Mouse (Mus musculus) kidney, adult 9 months (tissue): Measurements from ENCODE around the gene Rc3h1.
"Not testable (repeated sequence)": the region's sequence is repeated elsewhere in the genome, so short reads cannot be mapped to it uniquely, and the experiment has no call there.

Experiments used
- DNase-seq: peaks from one replicate; pipeline ENCODE4 v3.0.0; 2022

Rc3h1 gene

DNA sequence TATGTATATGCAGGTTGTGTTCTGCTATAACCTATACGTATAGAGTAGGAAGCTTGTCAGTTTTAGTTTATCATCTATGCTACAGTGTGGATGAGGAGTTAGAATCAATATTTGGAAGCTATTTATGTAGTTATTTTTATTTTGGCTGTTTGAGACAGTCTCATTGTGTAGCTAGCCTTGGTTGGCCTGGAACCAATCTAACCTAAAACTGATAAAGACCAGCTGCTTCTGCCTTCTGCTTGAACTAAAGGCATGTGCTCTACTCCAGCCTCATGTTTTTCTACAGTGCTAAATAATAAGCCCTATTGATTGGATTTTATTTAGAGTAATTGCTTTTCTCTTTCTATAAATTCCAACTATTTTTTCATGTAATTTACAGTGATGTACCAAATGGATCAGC, 61.0 kb downstream of the Rc3h1 start:
- peak; percentile 17 for DNase-seq

DNA sequence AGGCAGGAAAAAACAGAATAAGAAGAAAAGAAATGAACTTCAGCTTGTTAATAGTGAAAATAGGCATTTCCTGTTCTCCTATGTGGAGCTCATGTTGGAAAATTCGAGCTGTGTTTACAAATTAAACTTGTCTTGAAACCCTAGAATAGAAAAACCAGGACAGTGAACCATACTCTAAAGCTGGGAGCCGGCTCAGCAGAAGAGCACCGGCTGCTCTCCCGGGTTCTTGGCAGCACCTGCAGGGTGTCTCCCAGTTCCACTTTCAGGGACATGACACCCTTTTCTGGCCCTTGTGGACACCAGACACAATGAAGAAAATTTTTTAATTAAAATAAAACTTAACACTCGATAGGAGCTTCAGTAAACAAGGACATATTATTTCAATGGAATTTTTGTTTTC, 62.4 kb downstream of the Rc3h1 start:
- no peak for DNase-seq

DNA sequence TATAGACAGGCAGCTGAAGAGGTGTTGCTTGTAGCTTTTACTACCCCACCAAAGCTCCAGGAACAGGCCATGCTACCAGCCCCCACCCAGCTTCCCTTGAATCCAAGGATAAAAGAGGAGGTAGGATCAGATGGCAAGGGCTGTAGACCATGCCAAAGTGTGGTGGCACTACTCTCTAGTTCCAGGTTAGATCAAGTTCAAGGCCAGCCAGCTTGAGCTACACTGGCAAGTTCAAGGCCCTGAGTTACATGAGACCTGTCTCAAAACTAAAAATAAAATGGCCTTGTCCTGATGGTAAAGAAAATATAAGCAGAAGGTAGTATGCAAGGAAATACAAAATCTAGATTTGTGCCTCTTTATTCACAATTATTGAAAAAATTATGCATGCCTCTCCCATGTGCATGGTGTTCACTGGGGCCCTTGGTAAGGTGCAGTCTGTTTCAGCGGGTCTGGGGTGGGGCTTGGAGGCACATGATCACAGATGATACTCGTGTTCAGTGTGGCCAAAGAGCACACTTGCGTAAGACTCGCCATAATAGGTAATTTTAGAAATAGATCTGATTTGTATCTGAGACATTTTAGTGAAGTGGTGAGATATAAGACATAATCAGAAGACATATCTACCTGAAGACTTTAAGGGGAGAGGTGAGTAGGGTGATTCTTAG, 72.0 kb downstream of the Rc3h1 start, which contains the start of gene Serpinc1:
Gene Serpinc1, plus strand, starts transcription at position 515 of the 665 bp plus-strand sequence.
- DNase-seq = no peak

DNA sequence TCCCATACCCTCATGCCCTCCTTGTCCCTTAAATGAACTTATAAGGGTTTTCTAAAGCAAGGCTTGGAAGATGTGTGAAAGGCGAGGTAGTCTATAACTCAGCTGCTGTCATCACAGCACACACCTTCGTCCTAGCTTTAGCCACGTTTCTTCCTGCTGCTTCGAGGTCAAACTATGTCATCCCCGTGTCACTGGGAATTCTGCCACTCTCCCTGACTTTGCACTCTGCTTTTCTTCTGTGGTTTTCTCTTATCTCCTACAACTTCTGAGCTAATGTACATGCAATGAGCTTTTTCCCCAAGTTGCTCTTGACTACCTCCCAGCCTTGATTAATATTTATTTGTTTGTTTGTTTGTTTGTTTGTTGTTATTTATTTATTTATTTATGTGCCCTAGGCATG, 73.8 kb downstream of the Rc3h1 start:
- DNase-seq = no peak

DNA sequence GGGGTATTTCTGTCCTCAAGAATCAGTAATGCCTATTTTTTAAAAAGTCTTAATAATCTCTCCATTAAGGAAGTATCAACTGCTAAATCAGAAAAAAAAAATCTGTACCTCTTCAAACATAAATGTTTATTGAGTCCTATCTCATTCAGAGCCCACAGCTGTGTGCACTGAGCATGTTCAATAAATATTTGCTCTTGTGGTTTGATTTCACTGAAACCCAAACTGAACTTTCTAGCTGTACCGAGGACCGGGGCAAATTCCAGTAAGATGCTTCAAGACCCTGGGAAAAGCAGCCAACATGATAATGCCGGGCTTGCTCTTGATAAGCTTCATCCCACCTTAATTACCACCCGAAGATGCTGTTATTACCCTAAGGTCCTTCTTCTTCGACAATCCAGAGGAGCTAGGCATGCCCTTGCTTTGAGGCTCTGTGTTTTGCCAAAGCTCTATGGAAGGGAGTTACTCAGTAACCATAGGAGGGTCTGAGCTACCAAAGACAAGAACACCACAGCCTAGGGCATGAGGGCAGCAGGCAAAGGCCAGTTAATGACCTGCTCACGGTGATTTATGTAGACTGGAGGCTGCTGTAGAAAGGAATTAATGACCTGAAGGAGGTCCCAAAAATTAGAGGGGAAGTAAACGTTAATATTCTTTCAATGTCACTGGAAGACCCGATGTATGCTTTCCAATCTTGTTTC, 74.5 kb downstream of the Rc3h1 start:
- DNase-seq = peak; percentile 68

DNA sequence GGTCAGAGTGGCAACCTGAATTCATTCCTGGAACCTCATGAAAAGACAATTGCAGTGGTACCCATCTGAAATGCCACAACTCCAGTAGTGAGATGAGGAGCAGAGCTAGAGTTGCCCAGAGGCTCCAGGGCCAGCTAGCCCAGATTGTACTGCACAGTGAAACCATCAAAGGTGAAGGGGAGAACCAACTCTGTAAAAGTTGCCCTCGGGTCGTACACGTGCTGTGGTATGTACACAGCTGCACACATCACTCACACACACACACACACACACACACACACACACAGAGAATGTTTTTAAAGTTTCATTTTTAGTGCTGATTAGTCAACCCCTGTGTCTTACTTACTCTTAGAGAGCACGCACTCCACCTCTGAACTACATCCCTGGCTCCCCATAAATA, 75.1 kb downstream of the Rc3h1 start:
- DNase-seq = no peak

DNA sequence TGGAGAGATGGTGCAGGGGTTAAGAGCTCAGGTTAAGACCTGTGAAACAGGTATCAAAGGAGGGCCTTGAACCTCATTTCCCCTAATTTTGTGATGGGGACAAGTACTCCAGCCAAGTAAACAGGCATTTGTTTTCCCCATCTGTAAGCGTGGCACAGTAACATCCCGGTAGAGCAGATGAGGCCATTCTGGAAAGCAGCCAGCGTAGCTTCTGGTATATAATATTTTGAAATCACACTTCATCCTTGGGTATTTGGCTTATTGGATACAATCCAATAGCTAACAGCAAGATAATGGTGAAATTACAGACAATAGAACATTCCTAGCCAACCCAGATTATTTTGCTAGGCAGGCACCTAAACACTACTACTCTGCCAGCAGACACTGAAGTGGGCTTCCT, 76.7 kb downstream of the Rc3h1 start:
- no peak for DNase-seq

DNA sequence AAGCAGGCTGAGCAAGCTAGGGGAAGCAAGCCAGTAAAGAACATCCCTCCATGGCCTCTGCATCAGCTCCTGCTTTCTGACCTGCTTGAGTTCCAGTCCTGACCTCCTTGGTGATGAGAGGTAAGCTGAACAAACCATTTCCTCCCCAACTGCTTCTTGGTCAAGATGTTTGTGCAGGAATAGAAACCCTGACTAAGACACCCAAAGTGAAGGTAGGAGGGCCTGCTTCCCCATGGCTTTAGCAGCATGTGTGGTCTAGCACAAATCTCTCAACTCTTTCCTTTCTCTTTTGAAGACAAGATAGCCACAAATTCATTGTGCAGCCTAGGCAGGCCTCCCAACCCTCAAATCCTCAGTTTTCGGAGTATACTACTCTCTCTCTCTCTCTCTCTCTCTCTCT, 78.5 kb downstream of the Rc3h1 start:
- DNase-seq = not testable (repeated sequence)

DNA sequence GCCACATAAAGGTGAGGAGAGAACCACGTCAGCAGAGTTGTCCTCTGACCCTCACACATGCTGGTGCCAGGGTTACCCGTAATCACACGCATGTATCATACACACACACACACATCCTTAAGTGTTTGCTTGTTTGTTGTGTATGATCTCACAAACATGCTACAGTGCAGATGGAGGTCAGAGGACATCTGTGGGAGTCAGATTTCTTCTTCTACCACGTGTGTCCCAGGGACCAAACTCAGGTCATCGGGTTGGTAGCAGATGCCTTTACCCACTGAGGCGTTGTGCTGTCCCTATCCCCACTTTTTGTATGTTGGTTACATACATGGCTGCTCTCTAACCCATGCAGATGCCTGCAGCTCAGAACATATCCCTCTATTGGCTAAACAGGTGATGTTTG, 79.3 kb downstream of the Rc3h1 start:
- DNase-seq = no peak

DNA sequence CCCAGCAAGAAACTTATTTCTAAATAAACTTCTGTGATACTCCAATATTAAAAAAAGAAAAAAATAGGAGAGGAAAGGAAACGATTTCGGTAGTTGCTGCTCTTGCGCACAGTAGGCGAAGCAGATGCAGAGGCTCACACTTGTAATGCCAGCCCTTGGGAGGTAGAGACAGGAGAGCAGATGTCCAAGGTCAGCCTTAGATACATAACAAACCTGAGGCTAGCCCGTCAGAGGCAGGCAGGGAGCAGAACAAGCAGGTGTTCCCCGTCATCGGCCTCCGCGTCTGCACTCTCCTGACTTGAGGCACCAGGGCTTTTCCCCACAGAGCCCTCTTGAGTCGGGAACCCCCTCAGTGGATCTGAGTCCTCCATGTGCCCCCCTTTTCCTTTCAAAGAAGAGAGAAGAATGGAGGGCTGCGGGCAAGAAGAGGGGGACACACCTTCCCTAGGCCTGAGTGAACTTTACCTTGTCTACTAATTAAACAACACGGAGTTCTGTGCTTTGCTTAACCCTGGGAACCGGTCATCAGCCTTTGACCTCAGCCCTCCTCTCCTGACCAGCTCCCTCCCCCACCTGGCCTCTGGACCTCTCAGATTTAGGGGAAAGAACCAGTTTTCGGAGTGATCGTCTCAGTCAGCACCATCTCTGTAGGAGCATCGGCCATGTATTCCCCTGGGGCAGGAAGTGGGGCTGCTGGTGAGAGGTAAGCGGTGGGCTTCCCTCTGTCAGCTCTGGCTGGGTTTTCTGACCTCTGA, 80.8 kb downstream of the Rc3h1 start:
- peak; percentile 63 for DNase-seq

DNA sequence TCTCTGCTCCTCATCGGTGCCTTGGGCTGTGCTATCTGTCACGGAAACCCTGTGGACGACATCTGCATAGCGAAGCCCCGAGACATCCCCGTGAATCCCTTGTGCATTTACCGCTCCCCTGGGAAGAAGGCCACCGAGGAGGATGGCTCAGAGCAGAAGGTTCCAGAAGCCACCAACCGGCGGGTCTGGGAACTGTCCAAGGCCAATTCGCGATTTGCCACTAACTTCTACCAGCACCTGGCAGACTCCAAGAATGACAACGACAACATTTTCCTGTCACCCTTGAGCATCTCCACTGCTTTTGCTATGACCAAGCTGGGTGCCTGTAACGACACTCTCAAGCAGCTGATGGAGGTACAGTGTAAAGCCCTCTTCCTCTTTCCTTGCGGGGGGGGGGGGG, 83.2 kb downstream of the Rc3h1 start:
- no peak for DNase-seq

DNA sequence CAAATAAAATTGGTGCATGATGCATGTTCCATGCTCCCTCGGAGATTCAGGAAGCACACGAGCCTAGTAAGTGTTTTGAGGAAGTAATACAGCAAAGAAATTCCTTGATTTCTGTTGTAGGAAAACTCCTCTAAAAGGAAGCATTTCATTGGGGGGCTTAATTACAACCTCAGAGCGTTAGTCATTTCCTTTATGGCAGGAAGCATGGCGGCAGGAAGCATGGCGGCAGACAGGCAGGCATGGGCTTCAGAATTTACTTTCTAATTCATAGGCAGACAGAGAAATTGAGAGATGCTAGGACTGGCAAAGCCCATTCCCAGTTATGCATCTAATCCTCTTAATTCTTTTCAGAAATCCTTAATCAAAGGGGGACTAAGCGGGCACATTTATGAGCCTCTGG, 87.6 kb downstream of the Rc3h1 start:
- no peak for DNase-seq

DNA sequence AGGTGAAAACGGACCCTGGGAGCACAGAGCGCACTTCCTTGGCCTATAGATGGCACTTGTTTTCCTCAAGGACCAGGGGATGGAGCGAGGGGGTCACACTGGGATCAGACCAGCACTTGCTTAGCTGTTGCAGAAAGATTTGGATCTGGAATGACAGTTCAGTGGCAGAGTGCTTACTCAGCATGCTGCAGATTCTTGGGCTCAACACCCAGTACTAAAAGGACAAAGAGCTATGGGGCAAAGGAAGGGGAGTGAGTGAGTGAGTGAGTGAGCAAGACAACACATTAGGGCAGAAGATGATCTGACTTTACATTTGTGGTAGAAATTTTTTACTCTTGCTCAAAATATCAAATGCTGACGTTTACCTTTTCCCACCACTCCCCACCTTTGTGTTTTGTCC, 98.7 kb downstream of the Rc3h1 start:
- DNase-seq = no peak

DNA sequence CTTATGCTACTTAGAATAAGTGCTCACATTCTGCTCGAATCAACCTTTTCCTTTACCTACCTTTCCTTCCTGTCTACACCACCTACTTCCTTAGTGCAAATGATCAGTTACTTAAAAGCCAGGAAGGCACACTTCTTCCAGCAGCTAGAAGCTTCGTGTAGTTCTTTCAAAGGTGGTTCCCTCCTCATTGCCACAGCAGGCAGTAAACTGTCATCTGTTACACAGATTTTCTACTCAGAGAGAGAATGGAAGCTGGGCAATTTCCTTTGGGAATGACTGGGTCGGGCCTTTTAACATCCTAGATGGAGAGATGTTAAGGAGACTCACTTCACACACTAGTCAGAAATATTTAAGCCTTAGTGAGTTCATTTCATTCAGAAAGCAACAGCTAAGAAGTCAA, 99.3 kb downstream of the Rc3h1 start:
- DNase-seq = no peak

DNA sequence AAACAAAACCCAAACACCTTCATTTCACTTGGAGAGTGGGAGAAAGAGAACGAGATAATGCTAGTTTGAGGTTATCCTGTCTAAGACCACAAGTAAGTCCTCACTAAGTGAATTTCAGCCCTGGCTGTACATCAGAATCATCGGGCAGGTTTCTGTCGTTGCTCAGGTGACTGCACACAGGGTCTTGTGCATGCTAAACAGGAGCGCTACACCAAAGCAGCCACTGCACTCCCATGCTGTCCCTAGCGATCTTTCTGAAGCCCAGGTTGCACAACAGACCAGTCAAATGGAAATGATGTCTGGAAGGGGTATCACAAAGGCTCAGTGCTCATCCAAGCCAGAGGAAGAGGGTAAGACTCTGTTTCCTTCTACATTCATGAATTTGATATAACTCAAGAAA, 100.3 kb downstream of the Rc3h1 start:
- no peak for DNase-seq

DNA sequence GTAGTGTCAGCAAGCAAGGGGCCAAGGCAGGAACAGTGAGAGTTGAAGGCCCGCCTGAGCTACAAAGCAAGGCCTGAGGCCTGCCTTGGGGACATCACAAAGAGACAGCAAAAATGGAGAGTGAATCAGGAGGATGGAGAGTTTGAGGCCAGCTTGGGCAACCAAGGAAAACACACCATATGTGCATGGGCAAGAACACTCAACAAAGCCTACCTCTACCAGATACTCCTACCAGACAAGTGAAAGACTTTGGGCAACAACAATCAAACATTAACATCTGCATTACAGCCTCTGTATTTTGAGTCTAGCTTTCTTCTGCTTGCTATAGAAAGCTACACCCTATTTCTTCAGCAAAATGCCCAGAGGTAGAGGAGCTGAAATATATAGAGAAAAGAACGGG, 101.8 kb downstream of the Rc3h1 start:
- no peak for DNase-seq

DNA sequence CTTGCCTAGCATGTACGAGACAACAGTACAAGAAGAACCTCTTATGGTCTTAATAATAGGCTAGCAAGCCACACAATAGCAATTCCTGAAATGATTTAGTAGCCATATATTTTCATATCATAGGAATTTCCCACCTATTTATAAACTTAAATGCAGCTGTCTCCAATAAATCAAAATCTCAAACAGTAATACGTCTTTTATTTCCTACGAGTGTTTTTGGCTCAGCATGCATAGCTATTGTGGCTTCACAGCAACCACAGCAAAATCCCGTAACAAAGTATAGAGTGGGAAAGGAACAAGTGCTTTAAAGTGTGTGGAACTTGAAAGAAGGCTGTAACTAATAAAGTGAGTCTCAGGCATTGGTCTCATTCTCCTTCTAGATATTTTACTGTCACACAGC, 104.2 kb downstream of the Rc3h1 start:
- DNase-seq = no peak

DNA sequence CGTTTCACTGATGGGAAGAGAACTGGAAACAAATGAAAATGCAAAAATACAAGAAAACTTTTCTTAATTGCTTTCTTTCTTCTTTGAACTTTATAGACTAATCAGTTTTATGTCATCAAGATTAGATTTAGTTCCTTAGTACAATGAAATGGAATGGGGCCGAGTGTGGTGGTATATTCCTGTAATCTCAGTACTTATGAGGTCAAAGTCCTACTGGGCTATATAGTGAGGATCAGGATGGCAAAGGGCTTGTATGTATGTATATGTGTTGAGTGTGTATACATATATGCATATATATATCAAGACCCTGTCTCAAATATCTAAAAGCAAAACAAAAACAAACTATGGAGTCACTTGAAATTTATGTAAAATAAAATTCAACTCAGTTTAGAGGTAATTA, 110.2 kb downstream of the Rc3h1 start:
- DNase-seq = no peak

DNA sequence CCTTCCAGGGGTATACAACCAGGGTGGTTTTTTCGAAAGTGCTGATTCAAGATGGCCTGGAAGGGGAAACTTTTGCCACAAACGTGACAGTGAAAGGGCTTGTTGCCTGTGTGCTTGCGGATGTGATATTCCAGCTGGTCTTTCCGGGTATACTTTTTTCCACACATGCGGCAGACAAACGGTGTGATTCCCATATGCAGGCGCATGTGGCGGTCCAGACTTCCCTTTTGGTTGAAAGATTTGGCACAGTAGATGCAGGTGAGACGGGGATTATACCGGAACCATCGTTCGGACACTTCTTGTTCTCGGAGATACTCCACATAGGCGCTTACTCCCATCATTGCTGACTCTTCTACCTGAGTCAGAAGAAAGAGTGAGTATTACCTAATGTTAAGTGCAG, 113.8 kb downstream of the Rc3h1 start:
- no peak for DNase-seq
